Mouse (Mus musculus) right cerebral cortex, postnatal 25 days (tissue): Measurements from ENCODE around the gene Tnf.

Source experiments
- DNase-seq: peaks from one replicate; pipeline ENCODE4 v3.0.0; 2022

The Tnf gene

GRCm38 (mm10) chr17:35196321-35196641 lies 5.5 kb downstream of the Tnf start:
- DNase-seq: no peak

DNA sequence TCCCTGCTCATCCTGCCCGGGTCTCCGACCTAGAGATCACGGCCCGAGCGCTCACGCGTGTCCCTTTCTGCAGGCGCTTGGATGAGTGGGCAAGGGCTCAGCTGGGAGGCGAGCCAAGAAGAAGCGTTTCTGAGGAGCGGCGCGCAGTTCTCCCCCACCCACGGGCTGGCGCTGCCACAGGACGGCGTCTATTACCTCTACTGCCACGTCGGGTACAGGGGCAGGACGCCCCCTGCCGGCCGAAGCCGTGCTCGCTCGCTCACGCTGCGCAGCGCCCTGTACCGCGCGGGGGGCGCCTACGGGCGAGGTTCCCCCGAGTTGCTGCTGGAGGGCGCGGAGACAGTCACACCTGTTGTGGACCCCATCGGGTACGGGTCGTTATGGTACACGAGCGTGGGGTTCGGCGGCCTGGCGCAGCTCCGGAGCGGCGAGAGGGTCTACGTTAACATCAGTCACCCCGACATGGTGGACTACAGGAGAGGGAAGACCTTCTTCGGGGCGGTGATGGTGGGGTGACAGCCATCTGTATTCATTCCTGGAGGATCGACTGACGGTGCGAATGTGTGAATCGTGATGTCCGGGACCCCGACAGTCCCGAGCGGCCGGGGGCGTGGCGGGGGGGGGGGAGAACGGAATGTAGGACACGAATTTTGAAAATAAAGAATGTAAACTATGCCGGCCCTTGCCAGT lies 6.0 kb downstream of the Tnf start:
- DNase-seq: peak; percentile 83

GRCm38 (mm10) chr17:35194844-35195630 lies 6.8 kb downstream of the Tnf start:
- no peak for DNase-seq

DNA sequence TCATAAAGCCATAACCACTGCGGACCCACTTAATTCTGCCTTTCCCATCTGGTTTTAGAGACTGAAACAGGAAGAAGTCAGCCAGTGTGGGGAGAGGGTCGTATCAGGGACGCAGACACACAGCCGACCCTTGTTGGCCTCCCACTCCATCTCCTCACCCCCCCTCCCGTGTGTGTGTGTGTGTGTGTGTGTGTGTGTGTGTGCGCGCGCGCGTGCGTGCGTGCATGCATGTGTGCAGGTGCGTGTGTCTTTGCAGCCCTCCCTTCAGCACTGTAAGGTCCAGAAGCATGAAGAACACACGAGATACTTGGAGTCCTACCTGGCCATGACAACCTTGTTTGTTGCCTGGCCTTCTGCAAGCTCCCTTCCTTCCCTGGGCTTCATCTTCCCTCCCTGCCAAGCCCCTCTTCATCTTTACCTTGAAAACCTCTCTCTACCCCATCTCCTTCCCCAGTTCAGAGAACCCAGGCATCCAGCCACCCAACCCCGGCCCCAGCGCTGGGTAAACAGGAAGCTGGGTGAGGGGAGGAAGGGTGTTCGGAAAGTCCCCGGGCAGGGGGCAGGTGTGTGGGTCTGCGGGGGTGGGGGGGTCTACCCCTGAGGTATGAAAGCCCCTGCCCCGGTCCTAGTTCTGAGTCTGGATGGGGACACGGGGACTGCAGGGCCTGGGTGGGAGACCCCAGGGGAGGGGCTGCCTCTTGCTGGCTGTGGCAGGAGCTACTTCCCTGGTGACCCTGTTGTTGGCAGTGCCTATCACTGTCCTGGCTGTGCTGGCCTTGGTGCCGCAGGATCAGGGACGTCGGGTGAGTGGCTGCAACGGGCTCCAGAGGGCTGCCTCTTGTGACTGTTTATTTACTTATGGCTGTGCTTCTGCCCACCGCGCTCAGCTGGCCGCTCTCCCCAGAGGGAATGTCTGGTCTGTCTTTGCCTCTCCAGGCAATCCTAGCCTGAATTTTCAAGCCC lies 7.6 kb downstream of the Tnf start, which contains the start of gene Ltb:
Gene Ltb, plus strand, starts transcription at position 559 of the 963 bp plus-strand sequence.
- DNase-seq: no peak

GRCm38 (mm10) chr17:35192924-35193323 lies 8.9 kb downstream of the Tnf start:
- DNase-seq: no peak

GRCm38 (mm10) chr17:35191723-35192122 lies 10.1 kb downstream of the Tnf start:
- DNase-seq: no peak

DNA sequence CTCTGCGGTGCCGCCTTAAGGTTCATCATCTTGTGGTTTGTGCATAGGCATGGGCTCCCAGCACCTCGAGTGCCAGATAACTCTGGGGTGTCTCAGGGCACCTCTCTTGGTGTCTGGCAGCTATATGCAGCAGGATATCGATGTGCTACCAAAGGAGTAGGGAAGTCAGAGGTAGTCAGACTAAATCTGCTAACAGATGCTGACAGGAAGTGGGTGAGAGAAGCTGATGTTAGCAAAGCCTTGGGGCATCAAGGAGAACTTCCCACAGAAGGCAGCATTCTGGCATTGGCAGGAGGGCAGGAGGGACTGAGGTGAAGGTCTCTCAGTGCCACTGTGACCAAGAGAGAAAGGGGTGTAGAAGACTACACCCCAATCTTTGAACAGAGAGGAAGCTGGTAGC lies 11.7 kb downstream of the Tnf start:
- no peak for DNase-seq

GRCm38 (mm10) chr17:35189186-35189585 lies 12.6 kb downstream of the Tnf start:
- DNase-seq: no peak

- no peak for DNase-seq
These were observed 13.7 kb downstream of the Tnf start, which contains the start of gene Lst1 for GRCm38 (mm10) chr17:35187959-35188610. Gene Lst1 (minus strand): TSS chr17:35188439.

DNA sequence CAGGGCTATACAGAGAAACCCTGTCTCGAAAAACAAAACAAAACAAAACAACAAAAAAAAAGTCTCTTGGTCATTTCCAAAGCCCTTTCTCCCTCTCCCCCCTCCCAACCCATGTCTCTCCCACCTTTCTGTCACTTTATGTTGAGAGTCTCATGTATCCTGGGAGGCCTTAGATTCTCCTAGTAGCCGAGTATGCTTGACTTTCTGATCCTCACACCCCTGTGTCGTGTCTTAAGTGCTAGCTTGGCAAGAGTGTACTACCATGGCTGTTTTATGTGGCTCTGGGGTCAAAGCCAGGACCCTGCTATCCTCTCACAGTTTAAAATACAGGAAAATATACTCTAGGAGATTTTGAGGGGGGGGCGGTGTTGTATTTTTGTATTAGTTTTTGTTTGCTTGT lies 14.5 kb downstream of the Tnf start:
- DNase-seq: no peak

- no peak for DNase-seq
These were observed 15.1 kb downstream of the Tnf start for GRCm38 (mm10) chr17:35186681-35187080.

DNA sequence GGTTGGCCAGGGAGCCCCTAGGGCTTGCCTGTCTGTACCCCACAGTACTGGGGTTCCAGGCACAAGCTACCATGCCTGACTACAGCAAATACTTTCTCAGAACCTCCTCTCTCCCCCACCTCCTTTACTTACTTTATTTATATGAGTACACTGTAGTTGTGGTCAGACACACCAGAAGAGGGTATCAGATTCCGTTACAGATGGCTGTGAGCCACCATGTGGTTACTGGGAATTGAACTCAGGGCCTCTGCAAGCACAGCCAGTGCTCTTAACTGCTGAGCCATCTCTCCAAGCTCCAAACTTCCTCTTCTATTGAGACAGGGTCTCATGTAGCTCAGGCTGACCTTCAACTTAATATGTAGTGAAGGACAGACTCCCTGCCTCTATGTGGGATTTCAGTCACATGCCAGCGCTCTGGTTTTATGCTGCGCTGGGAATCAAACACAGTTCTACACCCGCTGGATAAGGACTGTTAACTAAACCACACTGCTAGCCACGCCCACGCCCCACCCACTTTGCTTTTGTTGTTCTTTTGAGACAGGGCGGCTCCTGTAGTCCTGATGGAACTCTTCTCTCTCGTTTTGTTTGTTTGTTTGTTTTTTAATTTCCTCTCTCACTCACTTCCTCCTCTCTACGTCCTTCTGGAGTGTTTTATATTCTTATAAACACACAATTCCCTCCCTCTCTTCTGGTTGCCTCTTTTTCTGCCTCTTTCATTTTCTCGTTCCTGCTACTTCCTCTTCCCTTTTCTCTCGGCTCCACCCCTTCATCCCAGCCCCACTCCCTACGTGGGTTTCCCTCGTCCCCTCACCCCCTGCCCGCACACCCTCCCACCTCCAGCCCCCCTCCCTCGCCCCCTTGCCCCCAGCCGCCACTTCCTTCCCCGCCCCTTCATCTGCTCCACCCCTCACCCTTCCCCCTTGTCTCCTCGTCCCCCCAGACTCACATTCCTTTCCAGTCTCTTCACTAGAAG lies 15.9 kb downstream of the Tnf start:
- no peak for DNase-seq

- DNase-seq: no peak
These were observed 21.7 kb downstream of the Tnf start for GRCm38 (mm10) chr17:35180093-35180492.

DNA sequence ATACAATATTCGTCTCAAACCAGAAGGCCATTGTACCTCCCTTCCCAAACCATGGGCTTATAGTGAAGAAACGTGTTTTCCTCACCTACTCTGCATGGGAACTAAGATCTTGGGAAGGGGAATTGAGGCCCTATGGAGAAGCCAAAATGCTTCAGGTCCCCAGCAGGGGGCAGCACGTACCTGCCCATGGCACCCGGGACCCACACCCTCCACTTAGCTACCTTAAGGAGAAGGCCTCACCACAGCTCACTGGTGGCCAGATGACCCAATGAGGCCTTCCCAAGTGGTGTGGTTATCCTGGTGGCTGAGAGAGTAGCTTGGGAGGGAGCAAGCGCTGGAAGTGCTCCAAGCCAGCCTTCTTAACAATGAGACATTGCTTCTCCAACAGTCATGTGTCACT lies 23.3 kb downstream of the Tnf start:
- DNase-seq: no peak

- no peak for DNase-seq
These were observed 25.8 kb downstream of the Tnf start, which contains the start of gene Aif1 for GRCm38 (mm10) chr17:35175968-35176367. Gene Aif1 (minus strand): TSS chr17:35176068.

GRCm38 (mm10) chr17:35175382-35175781 lies 26.4 kb downstream of the Tnf start:
- DNase-seq: no peak

GRCm38 (mm10) chr17:35174201-35174977 lies 27.4 kb downstream of the Tnf start:
- no peak for DNase-seq

DNA sequence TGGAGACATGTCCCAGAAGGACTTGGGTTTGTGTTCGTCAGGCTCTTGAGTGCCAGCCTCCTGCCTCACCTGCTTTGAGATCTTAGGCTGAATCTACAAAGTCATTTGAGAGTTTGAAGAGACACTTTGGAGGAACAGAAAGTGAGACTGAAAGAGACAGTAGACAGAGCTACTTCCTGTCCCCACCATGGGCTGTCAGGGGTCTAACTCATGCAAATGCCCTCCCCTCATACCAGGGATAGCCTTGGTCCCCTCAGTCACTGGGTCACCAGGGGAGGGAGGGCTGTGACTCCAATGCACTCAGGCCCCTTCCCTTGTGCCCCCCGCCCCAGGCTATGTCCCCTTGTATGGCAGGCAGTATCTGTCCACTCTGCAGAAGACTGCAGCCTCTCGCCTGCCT lies 28.5 kb downstream of the Tnf start:
- no peak for DNase-seq

DNA sequence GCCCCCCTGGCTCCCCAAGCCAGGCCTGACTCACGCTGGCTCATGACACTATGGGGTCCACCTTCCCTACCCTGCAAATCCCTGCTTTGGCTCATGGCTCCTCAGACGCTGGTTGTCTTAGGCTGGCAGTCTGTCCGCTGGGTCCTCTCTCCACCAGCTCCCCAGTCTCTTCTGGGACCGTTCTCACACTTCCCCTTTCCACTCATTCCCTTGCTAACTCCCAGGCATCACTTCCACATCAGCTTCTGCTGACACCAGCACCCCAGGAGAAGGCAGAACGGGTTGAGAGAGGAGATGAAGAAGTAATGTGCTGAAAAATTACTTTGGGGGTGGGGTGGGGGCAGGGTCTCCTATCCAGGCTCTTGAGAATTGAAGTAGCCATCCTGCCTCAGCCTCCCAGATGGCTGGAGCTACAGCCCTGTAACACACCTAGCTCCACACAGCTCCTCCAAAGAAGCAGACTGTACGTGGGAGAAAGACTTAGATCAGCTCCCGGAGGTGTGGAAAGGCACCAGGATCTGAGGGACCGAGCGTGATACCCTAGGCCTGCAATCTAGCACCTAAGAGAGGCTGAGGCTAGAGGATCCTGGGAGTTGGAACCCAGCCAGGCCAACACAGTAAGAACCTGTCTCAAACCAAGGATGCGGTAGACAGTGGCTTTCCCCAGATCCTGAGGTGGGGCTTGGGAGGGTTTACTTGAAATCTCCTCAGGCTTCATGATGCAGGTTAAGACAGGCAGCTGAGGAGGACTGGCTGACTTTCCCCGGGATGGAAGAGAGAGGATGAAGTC lies 29.2 kb downstream of the Tnf start:
- DNase-seq: no peak
